Mouse (Mus musculus): ENCODE data around the gene Spef2.

- TF ChIP-seq GATA1 (IDR thresholded peaks at IDR 0.05; ENCODE audit: borderline replicate concordance, low read length) (no peak), FLI1 (IDR thresholded peaks at IDR 0.05; ENCODE audit: low read length) (no peak)
These were observed 119.0 kb downstream of the Spef2 start for GRCm38 (mm10) chr15:9629660-9630059.

All from megakaryocyte, embryonic 14.5 days (primary cell).